Mouse (Mus musculus): ENCODE measurements around the gene Rps6ka2. TPM values are rescaled to one million over a fixed set of nuclear protein-coding genes. Genes with fewer than 3 reads are reported as not detected.

Gene Rps6ka2
- total RNA-seq, 1 experiment, result 16.2 TPM

GRCm38 (mm10) chr17:7138186-7138925, 31.6 kb upstream of the Rps6ka2 start:
- TF ChIP-seq HCFC1 (IDR thresholded peaks at IDR 0.05; ENCODE audit: borderline replicate concordance, insufficient read depth, low read length), result no peak
- Histone ChIP-seq H3K9ac (ENCODE audit: insufficient read depth, low read depth, low read length, poor library complexity, severe bottlenecking) (no peak overlapping the region), H3K4me1 (ENCODE audit: control insufficient read depth in 2 of 2, insufficient read depth in 2 of 2, low read length in 2 of 2, poor library complexity in 1 of 2) (peaks cover 0 to 3% of the 10 kb centered on the region in 2 experiments; a peak in 1 of 4 replicates), H3K4me3 (ENCODE audit: insufficient read depth in 1 of 2, low read depth in 1 of 2, low read length in 2 of 2, poor library complexity in 1 of 2, severe bottlenecking in 1 of 2) (no peak overlapping the region), H3K36me3 (ENCODE audit: control insufficient read depth, insufficient read depth, low read length, poor library complexity, severe bottlenecking) (no peaks in the 10 kb centered on the region), H3K9me3 (ENCODE audit: control insufficient read depth, insufficient read depth, low read depth, low read length) (no peaks in the 10 kb centered on the region), H3K27ac (ENCODE audit: insufficient read depth, low read depth, low read length, poor library complexity, severe bottlenecking) (no peak overlapping the region)
- DNase-seq (ENCODE audit: low read depth, low spot score), result no peak
- in situ Hi-C loops (cut with MboI; ENCODE audit: low sequenced_read_pairs in 2 of 2, unreplicated experiment in 2 of 2), result no loop called here

DNA sequence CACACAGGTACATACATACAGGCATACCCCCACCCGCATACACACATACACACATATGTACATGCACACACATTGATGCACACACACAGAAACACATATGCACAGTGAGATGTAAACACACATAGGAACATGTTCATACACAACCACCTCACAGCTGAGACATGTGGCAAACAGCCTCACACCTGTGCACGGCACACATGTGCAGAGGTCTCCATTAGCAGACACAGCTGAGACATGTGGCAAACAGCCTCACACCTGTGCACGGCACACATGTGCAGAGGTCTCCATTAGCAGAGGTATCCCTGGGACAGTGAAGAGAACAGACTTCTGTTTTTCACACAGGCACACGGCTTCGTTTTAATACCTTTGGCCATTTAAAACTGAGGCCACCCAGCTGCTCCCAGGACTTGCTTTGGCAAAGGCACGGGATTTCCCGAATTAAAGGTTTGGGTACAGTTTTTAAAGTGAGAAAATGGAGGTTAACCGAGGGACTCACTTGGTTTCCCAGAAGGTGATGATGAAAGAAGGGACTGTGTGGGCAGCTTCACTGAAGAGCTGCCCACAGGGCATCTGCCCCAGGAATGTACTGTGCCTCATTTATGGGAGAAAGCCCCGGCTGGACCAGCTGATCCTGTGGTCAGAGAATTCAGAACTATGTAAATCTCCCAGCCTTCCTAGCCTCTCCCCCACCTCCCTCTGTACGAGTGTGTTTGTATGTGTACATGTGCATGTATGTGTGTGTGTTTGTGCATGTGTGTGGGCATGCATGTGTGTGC, 29.3 kb upstream of the Rps6ka2 start:
- H3K27ac ChIP-seq (ENCODE audit: insufficient read depth, low read depth, low read length, poor library complexity, severe bottlenecking), result no peak overlapping the region
- in situ Hi-C loops (cut with MboI; ENCODE audit: low sequenced_read_pairs in 2 of 2, unreplicated experiment in 2 of 2), result no loop called here

GRCm38 (mm10) chr17:7142367-7142766, 27.5 kb upstream of the Rps6ka2 start:
- in situ Hi-C loops (cut with MboI; ENCODE audit: low sequenced_read_pairs in 2 of 2, unreplicated experiment in 2 of 2), result no loop called here
- peaks cover 0 to 2% of the 10 kb centered on the region in 2 experiments; a peak in 1 of 4 replicates for H3K4me1 ChIP-seq (ENCODE audit: control insufficient read depth in 2 of 2, insufficient read depth in 2 of 2, low read length in 2 of 2, poor library complexity in 1 of 2)
- H3K9me3 ChIP-seq (ENCODE audit: control insufficient read depth, insufficient read depth, low read depth, low read length), result no peaks in the 10 kb centered on the region
- DNase-seq (ENCODE audit: low read depth, low spot score), result no peak
- H3K9ac ChIP-seq (ENCODE audit: insufficient read depth, low read depth, low read length, poor library complexity, severe bottlenecking), result no peak overlapping the region
- no peak for TF ChIP-seq MAFK (IDR thresholded peaks at IDR 0.05; ENCODE audit: insufficient read depth, low read depth, low read length)
- no peak for TF ChIP-seq HCFC1 (IDR thresholded peaks at IDR 0.05; ENCODE audit: borderline replicate concordance, insufficient read depth, low read length)
- no peak for TF ChIP-seq ZC3H11A (IDR thresholded peaks at IDR 0.05; ENCODE audit: borderline replicate concordance, low read depth, low read length)
- TF ChIP-seq ZNF384 (IDR thresholded peaks at IDR 0.05; ENCODE audit: low read depth, low read length), result no peak
- no peak overlapping the region for H3K4me3 ChIP-seq (ENCODE audit: insufficient read depth in 1 of 2, low read depth in 1 of 2, low read length in 2 of 2, poor library complexity in 1 of 2, severe bottlenecking in 1 of 2)
- no peaks in the 10 kb centered on the region for H3K36me3 ChIP-seq (ENCODE audit: control insufficient read depth, insufficient read depth, low read length, poor library complexity, severe bottlenecking)
- H3K27ac ChIP-seq (ENCODE audit: insufficient read depth, low read depth, low read length, poor library complexity, severe bottlenecking), result no peak overlapping the region

More for the DNA sequence above, 29.3 kb upstream of the Rps6ka2 start:
- H3K4me1 ChIP-seq (ENCODE audit: control insufficient read depth in 2 of 2, insufficient read depth in 2 of 2, low read length in 2 of 2, poor library complexity in 1 of 2), result peaks cover 0 to 2% of the 10 kb centered on the region in 2 experiments; a peak in 1 of 4 replicates
- no peak for TF ChIP-seq HCFC1 (IDR thresholded peaks at IDR 0.05; ENCODE audit: borderline replicate concordance, insufficient read depth, low read length)
- TF ChIP-seq MAFK (IDR thresholded peaks at IDR 0.05; ENCODE audit: insufficient read depth, low read depth, low read length), result no peak
- no peak for TF ChIP-seq CHD2 (IDR thresholded peaks at IDR 0.05; ENCODE audit: low read depth, low read length)
- no peak for TF ChIP-seq ZC3H11A (IDR thresholded peaks at IDR 0.05; ENCODE audit: borderline replicate concordance, low read depth, low read length)
- TF ChIP-seq ZNF384 (IDR thresholded peaks at IDR 0.05; ENCODE audit: low read depth, low read length), result no peak
- H3K36me3 ChIP-seq (ENCODE audit: control insufficient read depth, insufficient read depth, low read length, poor library complexity, severe bottlenecking), result no peaks in the 10 kb centered on the region
- no peak for DNase-seq (ENCODE audit: low read depth, low spot score)
- H3K4me3 ChIP-seq (ENCODE audit: insufficient read depth in 1 of 2, low read depth in 1 of 2, low read length in 2 of 2, poor library complexity in 1 of 2, severe bottlenecking in 1 of 2), result no peak overlapping the region
- H3K9ac ChIP-seq (ENCODE audit: insufficient read depth, low read depth, low read length, poor library complexity, severe bottlenecking), result no peak overlapping the region
- no peaks in the 10 kb centered on the region for H3K9me3 ChIP-seq (ENCODE audit: control insufficient read depth, insufficient read depth, low read depth, low read length)

GRCm38 (mm10) chr17:7143885-7144518, 25.9 kb upstream of the Rps6ka2 start:
- Histone ChIP-seq H3K9me3 (ENCODE audit: control insufficient read depth, insufficient read depth, low read depth, low read length) (no peaks in the 10 kb centered on the region), H3K9ac (ENCODE audit: insufficient read depth, low read depth, low read length, poor library complexity, severe bottlenecking) (no peak overlapping the region), H3K4me3 (ENCODE audit: insufficient read depth in 1 of 2, low read depth in 1 of 2, low read length in 2 of 2, poor library complexity in 1 of 2, severe bottlenecking in 1 of 2) (no peak overlapping the region), H3K36me3 (ENCODE audit: control insufficient read depth, insufficient read depth, low read length, poor library complexity, severe bottlenecking) (no peaks in the 10 kb centered on the region), H3K4me1 (ENCODE audit: control insufficient read depth in 2 of 2, insufficient read depth in 2 of 2, low read length in 2 of 2, poor library complexity in 1 of 2) (no peaks in the 10 kb centered on the region), H3K27ac (ENCODE audit: insufficient read depth, low read depth, low read length, poor library complexity, severe bottlenecking) (no peak overlapping the region)
- TF ChIP-seq MAFK (IDR thresholded peaks at IDR 0.05; ENCODE audit: insufficient read depth, low read depth, low read length) (no peak), ZNF384 (IDR thresholded peaks at IDR 0.05; ENCODE audit: low read depth, low read length) (no peak), HCFC1 (IDR thresholded peaks at IDR 0.05; ENCODE audit: borderline replicate concordance, insufficient read depth, low read length) (no peak), CHD2 (IDR thresholded peaks at IDR 0.05; ENCODE audit: low read depth, low read length) (no peak), ZC3H11A (IDR thresholded peaks at IDR 0.05; ENCODE audit: borderline replicate concordance, low read depth, low read length) (no peak)
- no peak for DNase-seq (ENCODE audit: low read depth, low spot score)
- in situ Hi-C loops (cut with MboI; ENCODE audit: low sequenced_read_pairs in 2 of 2, unreplicated experiment in 2 of 2), result no loop called here
